10 mouse cellular contexts compared by ENCODE assay signal in genomic region chr10:96646867-96647462, GRCm38 (mm10). TPM values are rescaled to one million over a fixed set of nuclear protein-coding genes. Genes with fewer than 3 reads are reported as not detected.
DNase-seq lines count a peak whose midpoint lies in the region; ATAC-seq and TF ChIP-seq lines count a peak whose summit lies in the region.
"Had no signal": no experiment of that assay in that cellular context is flagged by ENCODE, and none has a peak within 500 bp of the region (broad histone marks: within the 10 kb centered on the region; RNA-seq: fewer than 3 reads in every experiment).

No protein-coding gene starts in this region.

- no peak for TF ChIP-seq CTCF in kidney, postnatal 0 days (IDR thresholded peaks at IDR 0.05; ENCODE audit: low read depth)
- no peak for TF ChIP-seq CTCF in intestine, postnatal 0 days (IDR thresholded peaks at IDR 0.05; ENCODE audit: low read depth)

- H3K4me2 ChIP-seq in kidney, postnatal 0 days (ENCODE audit: low read length), result 0 out of 2 replicates have a peak overlapping the region, but pooled peaks have one; percentile 6
- H3K4me2 ChIP-seq in forebrain, embryonic 13.5 days, result peak overlapping the region; percentile 49
- peak overlapping the region; percentile 48 for H3K4me2 ChIP-seq in intestine, postnatal 0 days (replicated peaks; ENCODE audit: low read depth)
- 0 out of 2 replicates have a peak overlapping the region, but pooled peaks have one; percentile 2 for H3K4me2 ChIP-seq in neural tube, embryonic 14.5 days (ENCODE audit: low read depth, low read length)

- H3K27ac ChIP-seq in kidney, postnatal 0 days, result no peak overlapping the region
- H3K27ac ChIP-seq in forebrain, embryonic 13.5 days, result peak overlapping the region; percentile 90
- H3K27ac ChIP-seq in intestine, postnatal 0 days (ENCODE audit: low read depth, low read length), result no peak overlapping the region
- peak overlapping the region; percentile 69 for H3K27ac ChIP-seq in neural tube, embryonic 14.5 days (ENCODE audit: low read depth, low read length)

- H3K4me3 ChIP-seq in kidney, postnatal 0 days (replicated peaks; ENCODE audit: low read depth, low read length), result no peak overlapping the region
- H3K4me3 ChIP-seq in forebrain, embryonic 13.5 days, result 0 out of 2 replicates have a peak overlapping the region, but pooled peaks have one; percentile 1
- 0 out of 2 replicates have a peak overlapping the region, but pooled peaks have one; percentile 9 for H3K4me3 ChIP-seq in intestine, postnatal 0 days (ENCODE audit: low read depth, low read length)
- H3K4me3 ChIP-seq in neural tube, embryonic 14.5 days (ENCODE audit: low read depth, low read length), result no peak overlapping the region

- no peak overlapping the region for H3K9ac ChIP-seq in kidney, postnatal 0 days (ENCODE audit: low read depth, low read length)
- peak overlapping the region; percentile 34 for H3K9ac ChIP-seq in forebrain, embryonic 13.5 days
- no peak overlapping the region for H3K9ac ChIP-seq in intestine, postnatal 0 days (ENCODE audit: low read depth, low read length)
- no peak overlapping the region for H3K9ac ChIP-seq in neural tube, embryonic 14.5 days (replicated peaks; ENCODE audit: low read depth, low read length)

- H3K9me3 ChIP-seq in kidney, postnatal 0 days (replicated peaks; ENCODE audit: low read length), result no peaks in the 10 kb centered on the region
- no peaks in the 10 kb centered on the region for H3K9me3 ChIP-seq in forebrain, embryonic 13.5 days (replicated peaks)
- H3K9me3 ChIP-seq in intestine, postnatal 0 days (ENCODE audit: control insufficient read depth), result no peaks in the 10 kb centered on the region
- H3K9me3 ChIP-seq in neural tube, embryonic 14.5 days (ENCODE audit: control insufficient read depth, low read length), result no peaks in the 10 kb centered on the region

- H3K4me1 ChIP-seq in kidney, postnatal 0 days (replicated peaks; ENCODE audit: insufficient read depth, low read length), result 0 out of 2 replicates have a peak, but pooled peaks cover 4% of the 10 kb centered on the region
- peaks cover 34% of the 10 kb centered on the region for H3K4me1 ChIP-seq in forebrain, embryonic 13.5 days
- H3K4me1 ChIP-seq in intestine, postnatal 0 days (replicated peaks; ENCODE audit: control insufficient read depth, insufficient read depth, low read length), result no peaks in the 10 kb centered on the region
- peaks cover 2% of the 10 kb centered on the region; the same call in 1 of the 2 replicates for H3K4me1 ChIP-seq in neural tube, embryonic 14.5 days (ENCODE audit: control insufficient read depth, insufficient read depth, low read length)

- no peak; the same call in 1 of the 2 replicates for ATAC-seq in kidney, postnatal 0 days (replicated peaks; ENCODE audit: low FRiP score, low read depth)
- ATAC-seq in forebrain, embryonic 13.5 days, result peak; percentile 72
- ATAC-seq in intestine, postnatal 0 days, result no peak
- peak; percentile 85 for ATAC-seq in neural tube, embryonic 14.5 days (ENCODE audit: low read depth)
- ATAC-seq: Patski had no signal

- no peak for DNase-seq in kidney, postnatal 0 days (ENCODE audit: low spot score)
- no peak for DNase-seq in kidney, postnatal 25 days
- DNase-seq in urinary bladder, postnatal 36 days (ENCODE audit: low spot score in 2 of 2), result no peak
- no peak for DNase-seq in adrenal gland, postnatal 25 days
- no peak for DNase-seq in natural killer cell, adult 2 months (ENCODE audit: low spot score in 2 of 2)
- DNase-seq: thymus, postnatal 25 days had no signal

- 49% methylated on average over 5 of the region's 5 CpGs for WGBS in kidney, postnatal 0 days
- WGBS in forebrain, embryonic 13.5 days, result 31% methylated on average over 5 of the region's 5 CpGs
- WGBS in intestine, postnatal 0 days, result 56% methylated on average over 5 of the region's 5 CpGs
- 24% methylated on average over 5 of the region's 5 CpGs for WGBS in neural tube, embryonic 14.5 days

- H3K27me3 ChIP-seq in kidney, postnatal 0 days (ENCODE audit: insufficient read depth, low read length), result no peaks in the 10 kb centered on the region
- no peaks in the 10 kb centered on the region for H3K27me3 ChIP-seq in forebrain, embryonic 13.5 days
- H3K27me3 ChIP-seq in intestine, postnatal 0 days (replicated peaks; ENCODE audit: control insufficient read depth, insufficient read depth, low read length), result no peaks in the 10 kb centered on the region
- H3K27me3 ChIP-seq in neural tube, embryonic 14.5 days (ENCODE audit: control insufficient read depth, insufficient read depth, low read length), result no peaks in the 10 kb centered on the region
- H3K27me3 ChIP-seq: Patski had no signal

- H3K36me3 ChIP-seq in kidney, postnatal 0 days (ENCODE audit: insufficient read depth, low read length), result no peaks in the 10 kb centered on the region
- no peaks in the 10 kb centered on the region for H3K36me3 ChIP-seq in forebrain, embryonic 13.5 days (ENCODE audit: poor library complexity, severe bottlenecking)
- no peaks in the 10 kb centered on the region for H3K36me3 ChIP-seq in intestine, postnatal 0 days (ENCODE audit: control insufficient read depth, insufficient read depth)
- no peaks in the 10 kb centered on the region for H3K36me3 ChIP-seq in neural tube, embryonic 14.5 days (ENCODE audit: control insufficient read depth, insufficient read depth, low read length)

RNA-seq across cellular contexts. Expression of gene Btg1, which starts 30.2 kb away (rescaled TPM):
- polyA plus RNA-seq in kidney, postnatal 0 days (2015; fragmentation: Nextera tagmentation; extraction: Ambion mirVana), result 54.7 and 59.5 TPM in 2 replicates
- 52.9 and 55.0 TPM in 2 replicates for polyA plus RNA-seq in forebrain, embryonic 13.5 days (2015; fragmentation: Nextera tagmentation; extraction: Ambion mirVana)
- 29.5 and 30.1 TPM in 2 replicates for polyA plus RNA-seq in intestine, postnatal 0 days (2015; fragmentation: Nextera tagmentation; extraction: Ambion mirVana)
- 51.1 and 53.3 TPM in 2 replicates for polyA plus RNA-seq in neural tube, embryonic 14.5 days (2014; fragmentation: Nextera tagmentation; extraction: Ambion mirVana)
- total RNA-seq in adrenal gland, postnatal 25 days (2021), result 69.6 and 85.8 TPM in 2 replicates

Comparison
In these comparisons a context has a peak if more than half of its experiments do, and no peak if none do; other contexts are left out.
1. ATAC-seq: peak in forebrain, embryonic 13.5 days (single experiment) and neural tube, embryonic 14.5 days (single experiment); none in kidney, postnatal 0 days (single experiment) and intestine, postnatal 0 days (single experiment).
2. H3K27ac ChIP-seq: peak in forebrain, embryonic 13.5 days (single experiment) and neural tube, embryonic 14.5 days (single experiment); none in kidney, postnatal 0 days (single experiment) and intestine, postnatal 0 days (single experiment).
3. H3K4me3 ChIP-seq: peak in forebrain, embryonic 13.5 days (single experiment) and intestine, postnatal 0 days (single experiment); none in kidney, postnatal 0 days (single experiment) and neural tube, embryonic 14.5 days (single experiment).
4. Peak in every context shown above with its lines, with median percentiles within 50 percentile points of each other: H3K4me2 ChIP-seq.